Mouse (Mus musculus) layer of hippocampus, adult 2 months (tissue): ENCODE measurements around the gene Git1. TPM values are rescaled to one million over a fixed set of nuclear protein-coding genes. Genes with fewer than 3 reads are reported as not detected.

Experiments
- DNase-seq, 2 experiments: peaks; one replicate each; pipeline ENCODE4 v3.0.0; 2022; ENCODE audit warnings: low spot score in 2 of 2
- H3K27ac ChIP-seq: fragments of 200-600 bp; 2 replicates; pipeline ENCODE4 v1.8.1; 2022
- H3K4me3 ChIP-seq: fragments of 200-600 bp; 2 replicates; pipeline ENCODE4 v1.8.1; 2022; ENCODE audit warnings: mild to moderate bottlenecking
- CTCF ChIP-seq: fragments of 200-600 bp; conservative IDR thresholded peaks from 2 replicates; pipeline ENCODE4 v1.8.1; 2022; ENCODE audit warnings: antibody characterized with exemption, mild to moderate bottlenecking, moderate library complexity
- total RNA-seq, 2 experiments: library from RNA; stranded (reverse); gene quantifications; 2 replicates each; pipeline ENCODE4 v1.2.3; 2021

Gene Git1
- total RNA-seq, 2 experiments from 2014 or later = 295 to 316 TPM

DNA sequence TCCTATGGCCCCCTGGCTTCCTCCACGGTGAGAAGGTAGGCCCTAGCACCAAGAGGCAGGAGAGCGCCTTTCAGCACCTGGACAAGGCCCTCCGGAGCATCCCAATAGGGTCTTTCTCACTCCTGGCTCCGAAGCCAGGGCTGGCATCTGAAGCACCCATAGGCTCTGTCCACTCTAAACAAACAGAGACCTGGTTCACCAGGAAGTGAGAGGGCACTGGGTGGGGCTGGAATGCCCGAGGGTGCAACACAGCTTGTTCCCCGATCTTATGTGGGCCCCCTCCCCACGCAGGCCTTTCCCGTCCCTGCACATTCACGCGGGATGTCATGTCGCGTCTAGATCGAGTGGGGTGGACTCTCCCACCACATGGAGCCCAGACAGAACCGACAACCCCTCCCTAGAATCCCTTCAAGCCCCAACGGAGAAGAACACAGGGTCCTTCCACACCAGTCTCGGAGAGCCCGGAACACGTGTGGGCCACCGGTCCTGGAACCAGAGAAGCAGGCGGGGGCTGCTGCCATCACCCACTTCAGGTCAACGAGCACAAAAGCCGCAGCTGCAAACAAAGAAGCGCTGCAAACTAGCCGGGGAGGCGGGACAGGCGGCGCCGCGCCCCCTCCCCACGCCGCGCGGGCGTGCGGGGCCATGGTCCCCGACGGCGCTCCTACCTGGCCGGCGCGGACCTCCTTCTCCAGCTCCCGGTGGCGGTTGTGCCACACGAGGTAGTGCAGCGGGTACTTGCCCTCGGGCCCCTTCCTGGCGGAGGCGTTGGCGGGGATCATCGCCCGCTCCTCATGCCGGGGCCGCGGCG is 4.4 kb upstream of the Git1 start:
- H3K4me3 ChIP-seq = peak overlapping the region; percentile 65
- H3K27ac ChIP-seq = peak overlapping the region; percentile 87
- TF ChIP-seq CTCF = no peak
- DNase-seq = no peak

GRCm38 (mm10) chr11:77489591-77490235 is 3.6 kb upstream of the Git1 start, which contains the start of gene Ankrd13b:
Ankrd13b (minus strand) TSS chr11:77489678.
- H3K27ac ChIP-seq = peak within 1 kb of the TSS; percentile 95
- peak; percentile 71 to 83 for DNase-seq
- TF ChIP-seq CTCF = no peak
- H3K4me3 ChIP-seq = peak within 1 kb of the TSS; percentile 65

- Histone ChIP-seq H3K27ac (peak overlapping the region; percentile 95), H3K4me3 (peak overlapping the region; percentile 77)
- no peak for TF ChIP-seq CTCF
- no peak for DNase-seq
Measured at GRCm38 (mm10) chr11:77490451-77490850, 2.9 kb upstream of the Git1 start.

DNA sequence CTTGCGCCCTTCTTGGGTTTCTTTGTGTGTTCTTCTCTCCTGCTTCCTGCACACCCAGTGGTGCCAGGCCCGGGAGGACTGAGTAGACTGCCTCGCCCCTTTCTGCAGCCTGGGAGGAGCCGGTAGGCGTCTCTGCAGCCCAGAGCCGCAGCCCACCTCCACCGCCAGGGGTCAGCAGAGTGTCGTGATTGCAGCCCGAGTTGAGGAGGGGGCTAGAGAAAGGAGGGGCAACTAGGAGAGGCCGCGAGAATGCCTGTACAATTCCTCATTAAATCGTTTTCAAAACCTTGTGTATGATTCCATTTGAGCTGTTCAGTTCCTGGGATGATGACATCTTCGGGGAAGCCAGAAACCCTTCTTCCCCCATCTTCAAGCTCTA is 2.2 kb upstream of the Git1 start:
- peak overlapping the region; percentile 77 for H3K4me3 ChIP-seq
- TF ChIP-seq CTCF = peak; percentile 98; the same call in 1 of the 2 replicates
- peak overlapping the region; percentile 95 for H3K27ac ChIP-seq
- peak; percentile 90 to 95 for DNase-seq

- DNase-seq = no peak
- no peak for TF ChIP-seq CTCF
- H3K27ac ChIP-seq = peak overlapping the region; percentile 95
- H3K4me3 ChIP-seq = peak overlapping the region; percentile 77
Measured at GRCm38 (mm10) chr11:77491502-77492291, 1.7 kb upstream of the Git1 start.

DNA sequence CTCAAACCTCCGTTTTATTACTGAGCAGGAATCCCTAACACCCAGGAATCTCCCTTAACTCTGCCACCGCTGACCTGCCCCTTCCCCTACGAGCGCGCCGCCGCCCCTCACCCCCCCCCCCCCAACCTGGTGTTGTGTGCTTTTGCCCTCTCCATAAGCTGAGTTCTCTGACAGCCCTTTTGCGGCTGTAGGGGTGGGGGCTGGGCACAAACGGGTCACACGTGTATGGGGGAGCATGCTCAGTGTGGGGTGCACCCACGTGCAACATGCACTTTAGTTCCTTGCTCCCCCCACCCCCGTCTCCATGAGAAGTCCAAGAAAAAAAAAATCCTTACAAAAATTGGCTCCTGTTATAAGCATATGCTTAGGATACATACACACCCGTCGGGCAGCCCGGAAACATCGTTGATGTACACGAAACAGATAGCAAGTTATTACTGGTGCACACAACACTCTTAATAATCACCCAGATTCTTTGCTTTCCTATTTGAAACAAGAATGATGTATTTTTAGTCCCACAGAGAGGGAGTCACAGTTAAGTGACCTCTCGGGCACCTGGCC is 971 bp upstream of the Git1 start:
- peak overlapping the region; percentile 77 for H3K4me3 ChIP-seq
- peak in 1 of 2 experiments; percentile 59 for DNase-seq
- peak overlapping the region; percentile 95 for H3K27ac ChIP-seq
- no peak for TF ChIP-seq CTCF

DNA sequence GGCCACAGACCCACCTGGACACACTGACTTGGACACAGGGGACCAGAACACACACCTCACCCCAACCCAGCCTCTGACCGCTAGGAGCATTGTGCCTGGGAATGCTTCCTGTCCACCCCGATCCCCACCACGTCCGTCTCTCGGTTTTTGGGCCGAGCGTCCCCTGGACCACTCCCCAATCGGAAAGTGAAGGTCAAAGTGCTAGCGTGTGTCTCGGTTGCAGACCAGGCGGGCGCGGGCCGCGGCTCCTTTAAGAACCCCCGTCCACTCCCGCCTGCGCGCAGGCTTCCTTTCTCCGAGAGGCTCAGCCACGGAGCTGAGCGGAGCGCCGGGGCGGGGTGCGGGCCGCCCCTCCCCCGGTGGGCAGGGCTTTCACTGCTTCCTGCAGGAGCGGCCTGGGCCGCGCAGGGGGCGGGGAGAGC is 440 bp upstream of the Git1 start:
- Histone ChIP-seq H3K4me3 (peak overlapping the region; percentile 77), H3K27ac (peak overlapping the region; percentile 95)
- DNase-seq = peak; percentile 93 to 95
- TF ChIP-seq CTCF = peak; percentile 39

DNA sequence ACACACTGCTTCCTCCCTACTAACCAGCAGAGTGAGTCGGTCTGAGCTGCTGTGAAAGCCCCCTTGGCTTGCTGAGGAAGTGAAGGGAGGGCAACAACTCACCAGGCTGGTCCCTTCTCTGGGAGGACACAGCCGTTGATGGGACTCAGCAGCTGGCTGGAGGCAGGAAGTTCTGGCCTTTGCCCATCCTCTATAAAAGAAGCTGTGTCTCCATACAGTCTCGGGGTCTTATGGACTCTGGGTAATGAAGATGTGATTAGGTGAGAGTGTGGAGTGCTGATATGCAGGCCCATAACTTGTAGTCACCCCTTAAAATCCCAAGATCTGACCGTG is 948 bp downstream of the Git1 start:
- DNase-seq = no peak
- Histone ChIP-seq H3K27ac (peak overlapping the region; percentile 91), H3K4me3 (peak overlapping the region; percentile 88)
- TF ChIP-seq CTCF = no peak

DNA sequence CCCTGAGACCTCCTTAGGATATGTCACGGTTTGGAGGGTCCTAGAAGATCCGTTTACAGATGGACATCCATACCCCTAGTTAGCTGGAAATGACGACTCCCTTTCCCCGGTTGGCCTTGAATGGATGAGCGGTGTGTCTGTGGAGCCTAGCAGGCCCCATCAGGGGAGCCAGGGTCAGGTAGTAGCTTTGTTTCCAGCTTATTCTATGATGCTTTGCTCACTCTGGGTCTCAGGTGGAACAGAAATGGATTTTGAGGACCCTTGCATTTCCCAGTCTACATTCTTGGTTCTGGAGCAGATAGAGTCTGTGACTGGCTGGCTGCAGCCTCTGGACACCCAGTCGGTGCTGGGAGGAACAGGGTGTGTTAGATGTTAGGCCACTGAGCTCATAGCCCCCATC is 1.4 kb downstream of the Git1 start:
- no peak for DNase-seq
- no peak for TF ChIP-seq CTCF
- Histone ChIP-seq H3K4me3 (peak overlapping the region; percentile 88), H3K27ac (peak overlapping the region; percentile 91)

GRCm38 (mm10) chr11:77495507-77495906 is 2.1 kb downstream of the Git1 start:
- peak overlapping the region; percentile 91; the same call in 1 of the 2 replicates for H3K27ac ChIP-seq
- H3K4me3 ChIP-seq = no peak overlapping the region
- no peak for DNase-seq
- no peak for TF ChIP-seq CTCF

DNA sequence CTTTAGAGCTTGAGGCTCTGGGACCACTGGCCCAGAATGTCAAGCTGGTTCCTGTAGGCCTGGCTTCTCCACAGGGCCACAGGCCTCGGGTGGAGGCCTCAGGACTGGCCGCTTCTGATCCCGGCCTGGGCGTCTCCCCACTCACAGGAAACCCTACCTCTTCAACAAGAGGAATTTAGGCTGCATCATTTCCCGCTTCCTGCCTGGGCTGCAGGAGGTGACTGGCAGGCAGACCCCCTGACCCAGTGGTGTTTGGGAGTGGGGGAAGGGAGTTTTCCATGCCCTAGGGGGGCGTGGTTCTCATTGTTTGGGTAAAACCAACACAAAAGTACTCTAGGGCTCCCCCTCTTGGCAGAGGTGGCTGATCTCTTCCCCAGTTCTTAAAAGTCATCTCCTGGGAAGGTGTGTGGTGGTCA is 4.0 kb downstream of the Git1 start:
- Histone ChIP-seq H3K4me3 (no peak overlapping the region; the same call in 1 of the 2 replicates), H3K27ac (peak overlapping the region; percentile 82)
- peak; percentile 77 for TF ChIP-seq CTCF
- DNase-seq = peak in 1 of 2 experiments; percentile 60

GRCm38 (mm10) chr11:77497851-77498250 is 4.5 kb downstream of the Git1 start:
- Histone ChIP-seq H3K4me3 (no peak overlapping the region), H3K27ac (peak overlapping the region; percentile 82)
- DNase-seq = no peak
- TF ChIP-seq CTCF = no peak
